Mouse (Mus musculus) neural tube, embryonic 14.5 days (tissue): ENCODE results near the gene Pkn2. TPM values are rescaled to one million over a fixed set of nuclear protein-coding genes. Genes with fewer than 3 reads are reported as not detected.

Experiments
- ATAC-seq: fragments of 200-750 bp; cut with Nextera tagmentation; 2 replicates; pipeline ENCODE4 v1.8.0; 2017; ENCODE audit warnings: low read depth, mild to moderate bottlenecking, moderate TSS enrichment, moderate library complexity
- H3K27ac ChIP-seq: fragments of 300-500 bp; sonication (generic); 2 replicates; pipeline ENCODE4 v1.5.1; 2014; ENCODE audit warnings: low read depth, mild to moderate bottlenecking, control low read depth, low read length, moderate library complexity, mixed read lengths
- H3K27me3 ChIP-seq: fragments of 300-500 bp; sonication (generic); 2 replicates; pipeline ENCODE4 v1.6.1; 2014; ENCODE audit warnings: low read length; ENCODE audit not compliant: control insufficient read depth, insufficient read depth
- H3K36me3 ChIP-seq: fragments of 300-500 bp; sonication (generic); 2 replicates; pipeline ENCODE4 v1.6.1; 2014; ENCODE audit warnings: low read length, mixed read lengths; ENCODE audit not compliant: control insufficient read depth, insufficient read depth
- H3K4me1 ChIP-seq: fragments of 300-500 bp; sonication (generic); 2 replicates; pipeline ENCODE4 v1.6.1; 2014; ENCODE audit warnings: low read length; ENCODE audit not compliant: control insufficient read depth, insufficient read depth
- H3K4me2 ChIP-seq: fragments of 300-500 bp; sonication (generic); 2 replicates; pipeline ENCODE4 v1.6.1; 2014; ENCODE audit warnings: mild to moderate bottlenecking, low read depth, low read length, control low read depth
- H3K4me3 ChIP-seq: fragments of 300-500 bp; sonication (generic); 2 replicates; pipeline ENCODE4 v1.5.1; 2014; ENCODE audit warnings: low read depth, low read length, control low read depth, mixed read lengths
- H3K9ac ChIP-seq: fragments of 300-500 bp; sonication (generic); replicated peaks from 2 replicates; pipeline ENCODE4 v1.6.1; 2014; ENCODE audit warnings: low read depth, mild to moderate bottlenecking, control low read depth, low read length, mixed read lengths
- H3K9me3 ChIP-seq: fragments of 300-500 bp; sonication (generic); 2 replicates; pipeline ENCODE4 v1.6.1; 2016; ENCODE audit warnings: low read length; ENCODE audit not compliant: control insufficient read depth
- WGBS: fragments of 180-500 bp; shearing (Covaris S2); extraction: QIAGEN DNeasy Blood & Tissue Kit; methylation state at CpG from one replicate; pipeline ENCODE4 v1.1.7; 2014; 5-methylcytosine and 5-hydroxymethylcytosine counted together
- polyA plus RNA-seq: library from polyadenylated mRNA; unstranded; fragments of >200 nt; fragmentation: Nextera tagmentation; extraction: Ambion mirVana; gene quantifications from 2 replicates; pipeline ENCODE4 v1.2.1, GENCODE M21; 2014

Pkn2 gene
- polyA plus RNA-seq, 1 experiment from 2014 or later = 23.9 TPM

- Histone ChIP-seq H3K4me3 (no peak overlapping the region), H3K9me3 (no peaks in the 10 kb centered on the region), H3K27ac (no peak overlapping the region), H3K4me2 (no peak overlapping the region), H3K36me3 (no peaks in the 10 kb centered on the region), H3K9ac (no peak overlapping the region), H3K27me3 (no peaks in the 10 kb centered on the region), H3K4me1 (no peaks in the 10 kb centered on the region)
- 82% methylated on average over 8 of the region's 8 CpGs for WGBS
- ATAC-seq = no peak
Measured at GRCm38 (mm10) chr3:142898949-142899396, 17.2 kb upstream of the Pkn2 start.

- no peaks in the 10 kb centered on the region for H3K4me1 ChIP-seq
- no peak for ATAC-seq
- WGBS = 89% methylated on average over 3 of the region's 3 CpGs
Measured at GRCm38 (mm10) chr3:142890442-142890841, 8.6 kb upstream of the Pkn2 start.

GRCm38 (mm10) chr3:142886963-142887362 is 5.2 kb upstream of the Pkn2 start:
- no peaks in the 10 kb centered on the region for H3K36me3 ChIP-seq
- no peak overlapping the region for H3K4me3 ChIP-seq
- no peaks in the 10 kb centered on the region for H3K27me3 ChIP-seq
- no peak for ATAC-seq
- peaks cover 4% of the 10 kb centered on the region; the same call in 1 of the 2 replicates for H3K4me1 ChIP-seq
- no peak overlapping the region for H3K9ac ChIP-seq
- no peak overlapping the region for H3K27ac ChIP-seq
- 79% methylated on average over 3 of the region's 3 CpGs for WGBS
- H3K9me3 ChIP-seq = no peaks in the 10 kb centered on the region
- H3K4me2 ChIP-seq = no peak overlapping the region

More at GRCm38 (mm10) chr3:142890442-142890841, 8.6 kb upstream of the Pkn2 start:
- no peaks in the 10 kb centered on the region for H3K27me3 ChIP-seq
- H3K9ac ChIP-seq = no peak overlapping the region
- no peak overlapping the region for H3K4me3 ChIP-seq
- H3K4me2 ChIP-seq = no peak overlapping the region
- H3K9me3 ChIP-seq = no peaks in the 10 kb centered on the region
- H3K36me3 ChIP-seq = no peaks in the 10 kb centered on the region
- H3K27ac ChIP-seq = no peak overlapping the region

- ATAC-seq = no peak
- H3K27ac ChIP-seq = no peak overlapping the region
- H3K4me3 ChIP-seq = no peak overlapping the region
- H3K4me1 ChIP-seq = peaks cover 4% of the 10 kb centered on the region; the same call in 1 of the 2 replicates
- H3K9me3 ChIP-seq = no peaks in the 10 kb centered on the region
- H3K9ac ChIP-seq = no peak overlapping the region
- no peaks in the 10 kb centered on the region for H3K36me3 ChIP-seq
- H3K27me3 ChIP-seq = no peaks in the 10 kb centered on the region
- H3K4me2 ChIP-seq = no peak overlapping the region
Measured at GRCm38 (mm10) chr3:142884594-142884993, 2.8 kb upstream of the Pkn2 start.

- Histone ChIP-seq H3K4me3 (peak overlapping the region; percentile 80), H3K9me3 (no peaks in the 10 kb centered on the region), H3K27ac (peak overlapping the region; percentile 92), H3K4me2 (peak overlapping the region; percentile 47; the same call in 1 of the 2 replicates), H3K27me3 (no peaks in the 10 kb centered on the region), H3K4me1 (peaks cover 4% of the 10 kb centered on the region; the same call in 1 of the 2 replicates), H3K9ac (peak overlapping the region; percentile 74), H3K36me3 (no peaks in the 10 kb centered on the region)
- ATAC-seq = no peak
- under 1% methylated on average over 19 of the region's 40 CpGs for WGBS
Measured at GRCm38 (mm10) chr3:142881589-142881871, 274 bp downstream of the Pkn2 start.

- Histone ChIP-seq H3K27ac (peak overlapping the region; percentile 92), H3K36me3 (no peaks in the 10 kb centered on the region), H3K9me3 (no peaks in the 10 kb centered on the region), H3K4me3 (peak overlapping the region; percentile 80), H3K4me1 (peaks cover 4% of the 10 kb centered on the region; the same call in 1 of the 2 replicates), H3K4me2 (peak overlapping the region; percentile 47), H3K27me3 (no peaks in the 10 kb centered on the region), H3K9ac (peak overlapping the region; percentile 74)
- ATAC-seq = no peak; the same call in 1 of the 2 replicates
- WGBS = under 1% methylated on average over 57 of the region's 72 CpGs
Measured at GRCm38 (mm10) chr3:142880790-142881588, 815 bp downstream of the Pkn2 start.

GRCm38 (mm10) chr3:142863236-142863635 is 18.6 kb downstream of the Pkn2 start:
- H3K27me3 ChIP-seq = no peaks in the 10 kb centered on the region
- no peak overlapping the region for H3K9ac ChIP-seq
- H3K9me3 ChIP-seq = no peaks in the 10 kb centered on the region
- no peak overlapping the region for H3K4me2 ChIP-seq
- ATAC-seq = no peak
- no peaks in the 10 kb centered on the region for H3K4me1 ChIP-seq
- 97% methylated on average over 2 of the region's 2 CpGs for WGBS
- no peak overlapping the region for H3K4me3 ChIP-seq
- H3K36me3 ChIP-seq = no peaks in the 10 kb centered on the region
- H3K27ac ChIP-seq = no peak overlapping the region

- ATAC-seq = no peak
Measured at GRCm38 (mm10) chr3:142856832-142857231, 25.0 kb downstream of the Pkn2 start.

GRCm38 (mm10) chr3:142855961-142856472 is 25.8 kb downstream of the Pkn2 start:
- Histone ChIP-seq H3K9ac (no peak overlapping the region), H3K27ac (no peak overlapping the region), H3K4me2 (no peak overlapping the region), H3K4me3 (no peak overlapping the region), H3K36me3 (no peaks in the 10 kb centered on the region), H3K27me3 (no peaks in the 10 kb centered on the region), H3K4me1 (no peaks in the 10 kb centered on the region), H3K9me3 (no peaks in the 10 kb centered on the region)
- 77% methylated on average over 4 of the region's 4 CpGs for WGBS
- no peak for ATAC-seq

More at GRCm38 (mm10) chr3:142856832-142857231, 25.0 kb downstream of the Pkn2 start:
- Histone ChIP-seq H3K4me3 (no peak overlapping the region), H3K4me1 (no peaks in the 10 kb centered on the region), H3K27me3 (no peaks in the 10 kb centered on the region), H3K9me3 (no peaks in the 10 kb centered on the region), H3K4me2 (no peak overlapping the region), H3K9ac (no peak overlapping the region), H3K27ac (no peak overlapping the region), H3K36me3 (no peaks in the 10 kb centered on the region)
- WGBS = 84% methylated on average over 3 of the region's 3 CpGs
